Mouse (Mus musculus): ENCODE data around the gene 2610021A01Rik. TPM values are rescaled to one million over a fixed set of nuclear protein-coding genes. Genes with fewer than 3 reads are reported as not detected.
"Not testable (repeated sequence)": the region's sequence is repeated elsewhere in the genome, so short reads cannot be mapped to it uniquely, and the experiment has no call there.

Gene 2610021A01Rik
- 10.2 and 13.8 TPM in 2 replicates for polyA plus RNA-seq (2016; fragmentation: Nextera tagmentation; extraction: Ambion mirVana)

- 0 out of 2 replicates have a peak, but pooled peaks cover 7% of the 10 kb centered on the region for H3K4me1 ChIP-seq (replicated peaks)
- H3K27me3 ChIP-seq (ENCODE audit: insufficient read depth, poor library complexity, severe bottlenecking): no peaks in the 10 kb centered on the region
- no peaks in the 10 kb centered on the region for H3K9me3 ChIP-seq
- peaks cover 18% of the 10 kb centered on the region for H3K36me3 ChIP-seq
- H3K27ac ChIP-seq: peak within 1 kb of the TSS; percentile 82
- peak; percentile 92 for DNase-seq (ENCODE audit: low spot score)
- peak within 1 kb of the TSS; percentile 66 for H3K4me3 ChIP-seq
- under 1% methylated on average over 41 of the region's 41 CpGs for WGBS
Observed at GRCm38 (mm10) chr7:41599034-41599813, at the start of gene 2610021A01Rik. TSS of gene 2610021A01Rik (plus strand) at chr7:41599230.

- 67% methylated on average over 8 of the region's 8 CpGs for WGBS
- no peaks in the 10 kb centered on the region for H3K4me1 ChIP-seq (replicated peaks)
- H3K9me3 ChIP-seq: peaks cover 46% of the 10 kb centered on the region
- H3K27ac ChIP-seq: no peak overlapping the region
- no peaks in the 10 kb centered on the region for H3K36me3 ChIP-seq
- H3K27me3 ChIP-seq (ENCODE audit: insufficient read depth, poor library complexity, severe bottlenecking): no peaks in the 10 kb centered on the region
- H3K4me3 ChIP-seq: no peak overlapping the region
- DNase-seq (ENCODE audit: low spot score): no peak
Observed at GRCm38 (mm10) chr7:41560681-41561080, 38.3 kb upstream of the 2610021A01Rik start.

GRCm38 (mm10) chr7:41573562-41573961 is 25.5 kb upstream of the 2610021A01Rik start, which contains the start of gene Gm6871:
TSS of gene Gm6871 (minus strand) at chr7:41573662.
- WGBS: 86% methylated on average over 6 of the region's 6 CpGs
- DNase-seq (ENCODE audit: low spot score); H3K36me3 ChIP-seq; H3K27ac ChIP-seq; H3K27me3 ChIP-seq (ENCODE audit: insufficient read depth, poor library complexity, severe bottlenecking); H3K4me3 ChIP-seq; H3K4me1 ChIP-seq (replicated peaks): not testable (repeated sequence)
- H3K9me3 ChIP-seq: peaks cover 32% of the 10 kb centered on the region

- DNase-seq (ENCODE audit: low spot score): no peak
- Histone ChIP-seq H3K4me1 (replicated peaks) (no peaks in the 10 kb centered on the region), H3K9me3 (peaks cover 23% of the 10 kb centered on the region), H3K27ac (no peak overlapping the region), H3K4me3 (no peak overlapping the region), H3K36me3 (no peaks in the 10 kb centered on the region), H3K27me3 (ENCODE audit: insufficient read depth, poor library complexity, severe bottlenecking) (no peaks in the 10 kb centered on the region)
- 94% methylated on average over 2 of the region's 2 CpGs for WGBS
Observed at GRCm38 (mm10) chr7:41577956-41578355, 21.1 kb upstream of the 2610021A01Rik start.

GRCm38 (mm10) chr7:41582028-41582427 is 17.0 kb upstream of the 2610021A01Rik start:
- H3K4me3 ChIP-seq: no peak overlapping the region
- H3K27ac ChIP-seq: no peak overlapping the region
- no peaks in the 10 kb centered on the region for H3K27me3 ChIP-seq (ENCODE audit: insufficient read depth, poor library complexity, severe bottlenecking)
- H3K4me1 ChIP-seq (replicated peaks): no peaks in the 10 kb centered on the region
- DNase-seq (ENCODE audit: low spot score): no peak
- H3K9me3 ChIP-seq: peaks cover 41% of the 10 kb centered on the region
- H3K36me3 ChIP-seq: no peaks in the 10 kb centered on the region

GRCm38 (mm10) chr7:41587831-41588230 is 11.2 kb upstream of the 2610021A01Rik start:
- H3K4me1 ChIP-seq (replicated peaks); H3K36me3 ChIP-seq; DNase-seq (ENCODE audit: low spot score); H3K27me3 ChIP-seq (ENCODE audit: insufficient read depth, poor library complexity, severe bottlenecking); H3K4me3 ChIP-seq; H3K27ac ChIP-seq: not testable (repeated sequence)
- H3K9me3 ChIP-seq: peaks cover 36% of the 10 kb centered on the region

GRCm38 (mm10) chr7:41598615-41599014 is 415 bp upstream of the 2610021A01Rik start:
- H3K4me1 ChIP-seq (replicated peaks): 0 out of 2 replicates have a peak, but pooled peaks cover 7% of the 10 kb centered on the region
- no peak for DNase-seq (ENCODE audit: low spot score)
- no peaks in the 10 kb centered on the region for H3K27me3 ChIP-seq (ENCODE audit: insufficient read depth, poor library complexity, severe bottlenecking)
- WGBS: 50% methylated on average over 5 of the region's 5 CpGs
- H3K9me3 ChIP-seq: no peaks in the 10 kb centered on the region
- H3K4me3 ChIP-seq: peak overlapping the region; percentile 66
- peak overlapping the region; percentile 82 for H3K27ac ChIP-seq
- peaks cover 13% of the 10 kb centered on the region for H3K36me3 ChIP-seq

GRCm38 (mm10) chr7:41599932-41600548 is 1.0 kb downstream of the 2610021A01Rik start:
- peak; percentile 2 for DNase-seq (ENCODE audit: low spot score)
- H3K27ac ChIP-seq: peak overlapping the region; percentile 82
- 17% methylated on average over 3 of the region's 3 CpGs for WGBS

GRCm38 (mm10) chr7:41611654-41612053 is 12.6 kb downstream of the 2610021A01Rik start:
- H3K36me3 ChIP-seq: peaks cover 61% of the 10 kb centered on the region
- no peaks in the 10 kb centered on the region for H3K27me3 ChIP-seq (ENCODE audit: insufficient read depth, poor library complexity, severe bottlenecking)
- peaks cover 5% of the 10 kb centered on the region; the same call in 1 of the 2 replicates for H3K9me3 ChIP-seq
- WGBS: 89% methylated on average over 3 of the region's 3 CpGs
- no peak overlapping the region for H3K4me3 ChIP-seq
- no peaks in the 10 kb centered on the region for H3K4me1 ChIP-seq (replicated peaks)
- DNase-seq (ENCODE audit: low spot score): no peak
- no peak overlapping the region for H3K27ac ChIP-seq

More at GRCm38 (mm10) chr7:41599932-41600548, 1.0 kb downstream of the 2610021A01Rik start:
- no peaks in the 10 kb centered on the region for H3K27me3 ChIP-seq (ENCODE audit: insufficient read depth, poor library complexity, severe bottlenecking)
- no peaks in the 10 kb centered on the region for H3K9me3 ChIP-seq
- peak overlapping the region; percentile 66 for H3K4me3 ChIP-seq
- peaks cover 25% of the 10 kb centered on the region for H3K36me3 ChIP-seq
- H3K4me1 ChIP-seq (replicated peaks): 0 out of 2 replicates have a peak, but pooled peaks cover 7% of the 10 kb centered on the region

GRCm38 (mm10) chr7:41616241-41616640 is 17.2 kb downstream of the 2610021A01Rik start:
- WGBS: 94% methylated on average over 1 of the region's 1 CpGs
- DNase-seq (ENCODE audit: low spot score); H3K9me3 ChIP-seq; H3K4me1 ChIP-seq (replicated peaks); H3K27ac ChIP-seq; H3K4me3 ChIP-seq; H3K27me3 ChIP-seq (ENCODE audit: insufficient read depth, poor library complexity, severe bottlenecking): not testable (repeated sequence)
- H3K36me3 ChIP-seq: peaks cover 73% of the 10 kb centered on the region

GRCm38 (mm10) chr7:41632409-41633220 is 33.6 kb downstream of the 2610021A01Rik start, which contains the start of gene Zfp788:
TSS of gene Zfp788 (plus strand) at chr7:41633203.
- Histone ChIP-seq H3K4me1 (replicated peaks) (peaks cover 4% of the 10 kb centered on the region; the same call in 1 of the 2 replicates), H3K4me3 (peak within 1 kb of the TSS; percentile 68), H3K36me3 (peaks cover 46% of the 10 kb centered on the region), H3K9me3 (peaks cover 23% of the 10 kb centered on the region), H3K27ac (peak within 1 kb of the TSS; percentile 94), H3K27me3 (ENCODE audit: insufficient read depth, poor library complexity, severe bottlenecking) (no peaks in the 10 kb centered on the region)
- DNase-seq (ENCODE audit: low spot score): peak; percentile 92
- 1% methylated on average over 27 of the region's 27 CpGs for WGBS

- WGBS: under 1% methylated on average over 26 of the region's 26 CpGs
Observed at GRCm38 (mm10) chr7:41633221-41633984, 34.4 kb downstream of the 2610021A01Rik start.

More at GRCm38 (mm10) chr7:41633221-41633984, 34.4 kb downstream of the 2610021A01Rik start:
- H3K27me3 ChIP-seq (ENCODE audit: insufficient read depth, poor library complexity, severe bottlenecking): no peaks in the 10 kb centered on the region
- peak overlapping the region; percentile 94 for H3K27ac ChIP-seq
- peaks cover 47% of the 10 kb centered on the region for H3K36me3 ChIP-seq
- H3K4me3 ChIP-seq: peak overlapping the region; percentile 68
- peaks cover 26% of the 10 kb centered on the region for H3K9me3 ChIP-seq
- DNase-seq (ENCODE audit: low spot score): peak; percentile 89
- H3K4me1 ChIP-seq (replicated peaks): peaks cover 4% of the 10 kb centered on the region; the same call in 1 of the 2 replicates
